Comparison of ENCODE assay signal across 25 mouse cellular contexts in the genomic region with DNA sequence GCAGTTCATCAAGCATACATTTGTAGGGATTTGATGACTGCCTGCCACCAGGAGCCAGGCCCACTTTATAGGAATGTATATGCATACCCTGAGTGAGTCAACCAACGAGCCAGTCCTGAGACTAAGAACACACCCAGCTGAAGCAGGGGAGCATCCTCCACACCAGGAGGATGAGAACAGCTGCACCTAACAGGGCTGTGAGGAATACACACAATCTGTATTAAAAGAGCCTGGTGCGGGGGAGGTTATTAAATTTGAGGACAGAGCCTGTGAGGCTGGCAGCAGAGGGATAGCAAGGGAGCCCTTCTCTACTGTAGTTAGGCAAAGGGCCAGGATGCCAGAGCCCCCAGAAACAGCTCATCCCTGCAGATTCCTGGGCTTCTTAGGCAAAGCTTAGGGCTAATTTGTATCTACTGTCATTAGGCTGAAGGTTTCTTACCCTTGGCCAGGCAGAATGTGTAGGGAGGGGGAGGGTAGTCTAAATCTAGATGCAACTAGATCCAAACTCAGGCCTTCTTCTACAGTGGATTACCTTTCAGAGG. TPM values are rescaled to one million over a fixed set of nuclear protein-coding genes. Genes with fewer than 3 reads are reported as not detected.
A peak's percentile ranks its signal among the peaks of the same experiment; 100 is the strongest.
DNase-seq lines count a peak whose midpoint lies in the region; ATAC-seq and TF ChIP-seq lines count a peak whose summit lies in the region.
"Had no signal": no experiment of that assay in that cellular context is flagged by ENCODE, and none has a peak within 500 bp of the region (broad histone marks: within the 10 kb centered on the region; RNA-seq: fewer than 3 reads in every experiment).

No protein-coding gene starts in this region.

- WGBS in forebrain, embryonic 10.5 days: 49% methylated on average over 2 of the region's 2 CpGs
- WGBS in forebrain, embryonic 13.5 days: 44% methylated on average over 2 of the region's 2 CpGs
- WGBS in intestine, embryonic 15.5 days: 54% methylated on average over 2 of the region's 2 CpGs
- 52% methylated on average over 2 of the region's 2 CpGs for WGBS in intestine, postnatal 0 days
- WGBS in stomach, embryonic 16.5 days: 34% methylated on average over 2 of the region's 2 CpGs

- no peak for TF ChIP-seq CTCF in intestine, postnatal 0 days (IDR thresholded peaks at IDR 0.05; ENCODE audit: low read depth)

- peak overlapping the region; percentile 62; the same call in 1 of the 2 replicates for H3K27ac ChIP-seq in forebrain, embryonic 10.5 days
- H3K27ac ChIP-seq in forebrain, embryonic 13.5 days: no peak overlapping the region
- no peak overlapping the region for H3K27ac ChIP-seq in intestine, embryonic 15.5 days
- H3K27ac ChIP-seq in intestine, postnatal 0 days (ENCODE audit: low read depth, low read length): no peak overlapping the region
- H3K27ac ChIP-seq in stomach, embryonic 16.5 days (ENCODE audit: low read length): no peak overlapping the region
- H3K27ac ChIP-seq: heart, adult 2 months; heart, embryonic 15.5 days had no signal

- peaks cover 49% of the 10 kb centered on the region for H3K27me3 ChIP-seq in forebrain, embryonic 10.5 days (ENCODE audit: poor library complexity, severe bottlenecking)
- no peaks in the 10 kb centered on the region for H3K27me3 ChIP-seq in forebrain, embryonic 13.5 days
- no peaks in the 10 kb centered on the region for H3K27me3 ChIP-seq in intestine, embryonic 15.5 days (replicated peaks)
- H3K27me3 ChIP-seq in intestine, postnatal 0 days (replicated peaks; ENCODE audit: control insufficient read depth, insufficient read depth, low read length): no peaks in the 10 kb centered on the region
- H3K27me3 ChIP-seq in stomach, embryonic 16.5 days (ENCODE audit: control insufficient read depth, insufficient read depth, low read length): no peaks in the 10 kb centered on the region

- H3K9ac ChIP-seq in forebrain, embryonic 13.5 days: no peak overlapping the region
- no peak overlapping the region for H3K9ac ChIP-seq in intestine, embryonic 15.5 days
- H3K9ac ChIP-seq in intestine, postnatal 0 days (ENCODE audit: low read depth, low read length): no peak overlapping the region
- H3K9ac ChIP-seq in stomach, embryonic 16.5 days (ENCODE audit: low read length): no peak overlapping the region
- H3K9ac ChIP-seq: heart, embryonic 15.5 days had no signal

- no peak for DNase-seq in forebrain, embryonic 10.5 days (ENCODE audit: extremely low spot score, low spot score)
- peak; percentile 40 for DNase-seq in left cerebral cortex, postnatal 4 days
- no peak for DNase-seq in left cerebral cortex, adult 11 months (ENCODE audit: low spot score)
- no peak for DNase-seq in adrenal gland, postnatal 14 days
- DNase-seq: adrenal gland, postnatal 10 days; cerebellum, adult 18-20 months; cerebellum, postnatal 25 days; embryo, embryonic 11 days; gastrocnemius, postnatal 14 days; heart, adult 2 months; heart, postnatal 4 days; liver; lung, postnatal 10 days had no signal

- ATAC-seq in forebrain, embryonic 13.5 days: no peak
- ATAC-seq in intestine, embryonic 15.5 days: peak; percentile 39; the same call in 1 of the 2 replicates
- no peak for ATAC-seq in intestine, postnatal 0 days
- peak; percentile 53 for ATAC-seq in stomach, embryonic 16.5 days (ENCODE audit: insufficient read depth, low FRiP score)
- ATAC-seq: activated CD4-positive, CD25-positive, alpha-beta regulatory T cell, adult 4 months had no signal

- peaks cover 27% of the 10 kb centered on the region for H3K4me1 ChIP-seq in forebrain, embryonic 10.5 days
- H3K4me1 ChIP-seq in forebrain, embryonic 13.5 days: 0 out of 2 replicates have a peak, but pooled peaks cover 5% of the 10 kb centered on the region
- no peaks in the 10 kb centered on the region for H3K4me1 ChIP-seq in intestine, embryonic 15.5 days (replicated peaks)
- no peaks in the 10 kb centered on the region for H3K4me1 ChIP-seq in intestine, postnatal 0 days (replicated peaks; ENCODE audit: control insufficient read depth, insufficient read depth, low read length)
- no peaks in the 10 kb centered on the region for H3K4me1 ChIP-seq in stomach, embryonic 16.5 days (ENCODE audit: control insufficient read depth, insufficient read depth, low read length)

- intact Hi-C loops in left cerebral cortex, postnatal 4 days (cut with DNase I): no loop called here

- no peak overlapping the region for H3K4me2 ChIP-seq in forebrain, embryonic 13.5 days
- no peak overlapping the region for H3K4me2 ChIP-seq in intestine, embryonic 15.5 days (replicated peaks)
- H3K4me2 ChIP-seq in intestine, postnatal 0 days (replicated peaks; ENCODE audit: low read depth): no peak overlapping the region
- H3K4me2 ChIP-seq in stomach, embryonic 16.5 days (ENCODE audit: low read depth, low read length): no peak overlapping the region
- H3K4me2 ChIP-seq: heart, embryonic 15.5 days had no signal

- H3K9me3 ChIP-seq in forebrain, embryonic 10.5 days: no peaks in the 10 kb centered on the region
- no peaks in the 10 kb centered on the region for H3K9me3 ChIP-seq in forebrain, embryonic 13.5 days (replicated peaks)
- H3K9me3 ChIP-seq in intestine, embryonic 15.5 days: no peaks in the 10 kb centered on the region
- H3K9me3 ChIP-seq in intestine, postnatal 0 days (ENCODE audit: control insufficient read depth): no peaks in the 10 kb centered on the region
- no peaks in the 10 kb centered on the region for H3K9me3 ChIP-seq in stomach, embryonic 16.5 days (replicated peaks; ENCODE audit: control insufficient read depth, low read length)
- H3K9me3 ChIP-seq: heart, embryonic 15.5 days had no signal

- no peak overlapping the region for H3K4me3 ChIP-seq in forebrain, embryonic 10.5 days
- no peak overlapping the region for H3K4me3 ChIP-seq in forebrain, embryonic 13.5 days
- no peak overlapping the region for H3K4me3 ChIP-seq in intestine, embryonic 15.5 days (replicated peaks)
- no peak overlapping the region for H3K4me3 ChIP-seq in intestine, postnatal 0 days (ENCODE audit: low read depth, low read length)
- H3K4me3 ChIP-seq in stomach, embryonic 16.5 days (replicated peaks; ENCODE audit: low read length): no peak overlapping the region
- H3K4me3 ChIP-seq: heart, adult 2 months; heart, embryonic 15.5 days; myocyte had no signal

- H3K36me3 ChIP-seq in forebrain, embryonic 10.5 days (replicated peaks): no peaks in the 10 kb centered on the region
- no peaks in the 10 kb centered on the region for H3K36me3 ChIP-seq in forebrain, embryonic 13.5 days (ENCODE audit: poor library complexity, severe bottlenecking)
- H3K36me3 ChIP-seq in intestine, embryonic 15.5 days: no peaks in the 10 kb centered on the region
- no peaks in the 10 kb centered on the region for H3K36me3 ChIP-seq in intestine, postnatal 0 days (ENCODE audit: control insufficient read depth, insufficient read depth)
- H3K36me3 ChIP-seq in stomach, embryonic 16.5 days (ENCODE audit: control insufficient read depth, insufficient read depth, low read length): no peaks in the 10 kb centered on the region
- H3K36me3 ChIP-seq: heart, embryonic 15.5 days had no signal

RNA-seq across cellular contexts. Expression of gene Oxtr, which starts 19.9 kb away (rescaled TPM):
- 0.06 and 0.12 TPM in 2 replicates for polyA plus RNA-seq in forebrain, embryonic 10.5 days (2016; fragmentation: Nextera tagmentation; extraction: Ambion mirVana)
- 0.08 and 0.15 TPM in 2 replicates for polyA plus RNA-seq in forebrain, embryonic 13.5 days (2015; fragmentation: Nextera tagmentation; extraction: Ambion mirVana)
- polyA plus RNA-seq in intestine, embryonic 15.5 days (2015; fragmentation: Nextera tagmentation; extraction: Ambion mirVana): 0.20 and 0.33 TPM in 2 replicates
- 0.14 and 0.18 TPM in 2 replicates for polyA plus RNA-seq in intestine, postnatal 0 days (2015; fragmentation: Nextera tagmentation; extraction: Ambion mirVana)
- total RNA-seq in left cerebral cortex, postnatal 4 days (2021): 1 to 10 TPM; 4.8 to 6.2 TPM
- polyA plus RNA-seq in stomach, embryonic 16.5 days (2015; fragmentation: Nextera tagmentation; extraction: Ambion mirVana): 0.32 and 0.35 TPM in 2 replicates
- 63.3 and 80.2 TPM in 2 replicates for total RNA-seq in adrenal gland, postnatal 14 days (2021)
- total RNA-seq: neutrophil, adult 5-6 weeks had no signal
- polyA plus RNA-seq: activated CD4-positive, CD25-positive, alpha-beta regulatory T cell, adult 4 months had no signal

RNA-seq across cellular contexts. Expression of gene Cav3, which starts 50.4 kb away (rescaled TPM):
- polyA plus RNA-seq in forebrain, embryonic 10.5 days (2016; fragmentation: Nextera tagmentation; extraction: Ambion mirVana): not detected in 2 replicates
- polyA plus RNA-seq in forebrain, embryonic 13.5 days (2015; fragmentation: Nextera tagmentation; extraction: Ambion mirVana): 0.15 TPM in 1 of 2 replicates, not detected in the other
- 1.1 and 1.4 TPM in 2 replicates for polyA plus RNA-seq in intestine, embryonic 15.5 days (2015; fragmentation: Nextera tagmentation; extraction: Ambion mirVana)
- 4.1 and 4.9 TPM in 2 replicates for polyA plus RNA-seq in intestine, postnatal 0 days (2015; fragmentation: Nextera tagmentation; extraction: Ambion mirVana)
- total RNA-seq in left cerebral cortex, postnatal 4 days (2021): not detected
- polyA plus RNA-seq in stomach, embryonic 16.5 days (2015; fragmentation: Nextera tagmentation; extraction: Ambion mirVana): 2.0 and 14.6 TPM in 2 replicates
- not detected in 2 replicates for total RNA-seq in adrenal gland, postnatal 14 days (2021)
- total RNA-seq: left cerebral cortex, adult 18-20 months; left cerebral cortex, postnatal 36 days; megakaryocyte, adult 5-6 weeks; neutrophil, adult 5-6 weeks had no signal
- polyA plus RNA-seq: activated CD4-positive, CD25-positive, alpha-beta regulatory T cell, adult 4 months; midbrain, embryonic 14.5 days had no signal

Comparison
In these comparisons a context has a peak if more than half of its experiments do, and no peak if none do; other contexts are left out.
1. ATAC-seq: peak in intestine, embryonic 15.5 days (single experiment) and stomach, embryonic 16.5 days (single experiment); none in forebrain, embryonic 13.5 days (single experiment) and intestine, postnatal 0 days (single experiment).